Mouse (Mus musculus) adrenal gland, postnatal 36 days (tissue): Measurements from ENCODE around the gene Cep350. TPM values are rescaled to one million over a fixed set of nuclear protein-coding genes. Genes with fewer than 3 reads are reported as not detected.

Source experiments
- DNase-seq, 2 experiments: peaks; one replicate each; pipeline ENCODE4 v3.0.0; 2021; ENCODE audit warnings: mixed read lengths in 1 of 2
- total RNA-seq, 2 experiments: library from RNA; stranded (reverse); gene quantifications; 2 replicates each; pipeline ENCODE4 v1.2.3; 2021

The Cep350 gene
- total RNA-seq, 2 experiments from 2014 or later, result 32.3 to 36.0 TPM

DNA sequence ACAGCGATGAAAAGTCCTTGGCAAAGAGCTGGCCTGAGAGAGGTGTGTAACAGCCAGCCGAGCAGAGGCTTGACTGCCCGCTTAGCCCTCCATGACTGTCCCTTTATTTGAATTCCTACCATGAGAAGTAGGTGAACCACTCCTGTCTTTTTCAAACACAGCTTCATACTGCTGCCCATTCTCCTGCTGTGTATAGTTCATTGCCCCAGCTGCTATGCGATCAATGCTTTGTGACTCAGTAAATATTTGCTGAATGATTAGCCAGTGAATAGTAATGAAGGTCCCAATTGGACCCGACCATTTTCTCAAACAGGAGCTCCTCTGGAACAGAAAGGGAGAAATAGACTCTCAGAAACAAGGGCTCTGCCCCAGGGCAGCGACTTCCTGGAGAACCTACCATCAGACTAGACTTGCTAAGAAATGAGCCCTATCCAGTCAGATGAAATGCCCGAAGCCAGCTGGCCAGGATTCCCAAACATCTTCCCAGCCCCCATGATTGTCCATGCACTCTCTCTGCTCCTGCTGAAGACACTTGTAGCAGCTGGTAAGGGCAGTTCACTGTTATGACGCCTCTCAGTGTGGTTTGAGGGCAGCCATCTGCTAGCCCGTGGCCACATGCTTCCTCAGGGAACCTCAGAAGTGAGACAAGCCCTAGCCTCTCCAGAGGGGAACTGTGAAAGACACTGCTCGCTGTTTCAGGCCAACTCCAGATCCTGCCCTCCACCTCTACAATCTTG is 163.2 kb downstream of the Cep350 start:
- no peak for DNase-seq

DNA sequence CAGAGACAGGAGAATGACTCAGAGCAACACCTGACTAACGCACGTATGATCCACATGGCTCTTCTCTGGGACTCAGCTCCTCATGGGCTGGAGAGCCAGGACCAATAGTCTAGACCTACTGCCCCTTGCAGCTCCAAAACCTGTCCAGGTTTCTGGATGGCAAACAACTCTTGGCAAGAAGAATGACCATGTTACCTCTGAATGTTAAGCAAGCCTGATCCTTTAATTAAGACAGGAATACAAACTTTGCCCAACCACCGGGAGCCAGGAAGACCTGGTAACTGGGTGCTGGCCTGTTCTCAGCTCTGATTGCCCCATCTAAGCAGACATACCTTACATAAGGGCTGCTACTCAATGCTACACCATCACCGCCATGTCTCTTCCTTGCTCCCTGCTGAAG is 164.8 kb downstream of the Cep350 start:
- no peak for DNase-seq

DNA sequence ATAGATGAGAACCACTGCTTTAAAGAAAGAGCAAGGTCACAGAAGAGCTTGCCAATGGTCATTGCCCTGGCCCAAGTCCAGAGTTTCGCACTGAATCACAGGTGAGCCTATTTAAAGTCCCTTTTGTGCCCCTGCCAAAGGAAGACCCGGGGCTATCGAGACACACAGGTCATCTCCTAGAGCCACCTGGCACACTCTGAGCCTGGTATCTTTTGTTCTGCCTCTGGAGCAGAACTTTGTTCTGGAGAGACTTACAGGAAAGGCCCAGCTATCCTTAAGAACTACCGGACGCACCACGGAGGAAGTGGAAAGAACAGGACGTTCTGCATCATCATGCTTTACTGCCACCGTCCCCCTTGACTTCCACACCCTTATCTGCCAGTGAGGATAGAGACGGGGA is 167.4 kb downstream of the Cep350 start:
- peak; percentile 41 to 55 for DNase-seq

DNA sequence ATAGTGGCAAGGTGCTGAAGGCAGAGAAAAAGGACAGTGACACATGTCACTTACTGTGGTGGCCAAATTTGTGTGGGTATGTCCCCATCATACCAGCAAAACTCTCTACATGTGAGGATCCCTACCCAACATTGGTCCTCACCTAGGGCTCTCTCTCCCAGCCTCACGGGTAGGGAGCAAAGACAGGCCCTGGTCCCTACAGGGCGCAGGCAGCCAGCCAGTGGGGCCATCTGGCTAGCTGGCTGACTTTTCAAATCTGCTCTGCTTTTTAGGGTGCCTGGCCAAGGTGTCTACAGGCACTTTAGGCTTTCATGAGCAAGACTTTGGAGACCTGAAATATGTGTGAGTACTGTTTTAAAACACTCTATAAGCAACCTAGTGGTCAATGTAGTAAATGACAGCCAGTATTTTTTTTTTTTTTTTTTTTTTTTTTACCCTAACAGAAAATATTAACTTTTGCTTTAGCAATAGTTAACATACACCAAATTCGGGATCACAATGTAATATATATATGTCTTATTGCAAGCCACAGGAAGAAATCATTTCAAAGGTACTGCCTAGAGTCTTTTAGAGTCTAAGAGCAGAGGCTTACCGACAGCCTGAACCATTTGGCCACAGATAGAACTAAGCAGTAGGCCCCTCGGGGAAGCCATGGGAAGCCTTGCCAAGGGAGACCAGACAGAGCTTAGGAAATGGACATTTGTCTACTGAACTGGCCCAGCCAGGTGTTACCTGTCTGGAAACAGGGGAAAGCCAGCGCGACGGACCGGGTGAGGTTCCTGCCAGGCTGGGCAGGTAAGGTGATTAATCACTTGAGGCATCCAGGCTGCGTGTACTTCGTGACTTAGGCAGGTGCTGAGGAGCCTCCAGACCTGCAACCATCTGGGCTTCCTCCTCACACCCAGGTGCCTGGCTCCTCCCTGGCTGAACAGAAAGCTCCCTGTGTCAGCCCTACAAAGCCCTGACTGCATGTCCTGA is 171.8 kb downstream of the Cep350 start:
- DNase-seq, result no peak

DNA sequence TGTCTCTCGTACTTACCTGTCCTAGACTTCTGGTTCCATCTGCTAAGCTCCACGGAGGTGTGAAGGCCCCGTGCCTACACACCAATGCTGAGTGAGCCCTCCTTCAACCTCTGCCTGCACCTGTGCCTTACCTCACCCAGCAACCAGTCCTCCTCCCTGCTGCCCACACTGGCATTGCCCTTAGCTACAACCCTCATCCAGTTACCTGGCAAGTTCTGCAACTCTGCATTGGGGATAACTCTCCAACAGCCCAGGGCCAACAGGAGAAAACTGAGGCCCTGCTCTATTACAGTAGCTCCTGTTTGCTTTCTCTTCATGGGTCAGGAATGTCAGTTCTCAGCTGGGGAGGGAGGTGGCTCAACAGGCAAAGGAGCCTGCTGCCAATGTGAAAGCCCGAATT is 175.1 kb downstream of the Cep350 start:
- DNase-seq, result no peak

DNA sequence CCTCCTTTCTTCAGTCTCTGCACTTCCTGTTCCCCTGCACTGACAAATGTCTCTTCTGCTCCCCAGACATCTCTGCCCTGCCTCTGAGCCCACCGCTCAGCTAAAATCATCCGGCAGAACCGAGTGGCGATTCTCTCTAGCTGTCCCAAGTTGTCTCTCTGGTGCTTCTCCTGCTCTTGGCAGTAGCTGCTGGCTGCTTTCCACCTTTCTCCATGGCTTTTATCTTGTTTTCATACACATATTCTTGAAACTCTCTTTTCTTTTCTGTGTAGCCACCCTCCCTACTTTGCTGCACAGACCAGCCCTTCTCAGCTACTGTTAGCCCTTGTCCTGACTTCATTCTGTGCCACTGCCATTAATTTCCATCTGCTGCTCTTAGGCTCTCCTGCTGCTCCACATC is 175.6 kb downstream of the Cep350 start:
- no peak for DNase-seq

DNA sequence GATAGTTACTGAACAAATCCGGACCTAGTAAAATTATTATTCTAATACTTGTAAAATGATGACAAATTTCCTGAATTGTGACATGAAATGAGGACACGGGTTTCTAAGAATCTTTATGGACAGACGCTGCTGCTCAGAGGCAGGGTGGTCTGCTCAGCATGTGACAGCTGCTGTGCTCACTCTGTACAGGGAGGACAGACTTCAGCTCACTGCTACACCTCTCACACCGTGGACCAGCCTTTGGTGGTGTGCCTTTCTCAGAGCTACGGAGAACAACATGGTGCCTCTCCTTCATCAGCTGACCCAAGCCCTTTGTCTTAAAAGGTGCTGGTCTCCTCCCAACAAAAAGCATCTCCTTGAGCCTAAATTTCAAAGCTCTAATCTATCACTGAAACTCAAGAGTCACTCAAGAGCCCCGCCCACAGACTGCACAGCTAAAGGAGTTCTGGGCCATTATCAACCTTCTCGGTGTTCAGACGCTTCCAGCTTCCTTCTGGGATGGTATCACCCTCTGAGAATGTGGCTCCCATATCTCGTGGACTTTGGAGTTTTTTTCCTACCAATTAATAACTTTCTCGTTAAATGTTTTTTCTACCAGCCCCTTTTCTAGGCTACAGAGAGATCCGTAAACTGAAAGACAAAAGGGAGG is 176.2 kb downstream of the Cep350 start:
- DNase-seq, result no peak

DNA sequence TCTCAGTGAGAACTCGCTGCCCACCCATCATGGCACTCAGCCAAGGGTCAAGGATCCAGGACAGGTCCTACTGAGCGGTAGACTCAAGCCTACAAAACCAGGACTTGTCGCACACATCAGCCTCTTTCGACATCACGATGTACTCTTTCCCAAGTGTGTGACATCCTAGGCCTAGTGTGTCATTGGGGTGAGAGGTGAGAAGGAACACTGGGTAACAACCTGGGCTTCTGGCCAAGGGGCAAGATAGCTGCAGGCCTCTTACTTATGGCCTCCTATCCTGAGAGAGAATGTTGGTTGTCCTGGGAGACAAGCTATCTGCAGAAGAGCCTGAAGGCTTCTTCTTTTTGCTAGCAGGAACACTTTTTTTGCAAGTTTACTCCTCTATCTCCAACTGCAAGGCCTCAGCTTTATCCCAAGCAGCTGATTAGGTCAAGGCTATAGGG is 177.2 kb downstream of the Cep350 start:
- DNase-seq, result peak; percentile 69 to 78

Other genes starting within 250 kb of the Cep350 start
- not detected for gene Lhx4, start 221.6 kb downstream of the Cep350 start, total RNA-seq
- gene Qsox1, start 160.4 kb downstream of the Cep350 start, total RNA-seq, result 10 to 100 TPM; 55.1 to 60.9 TPM
- gene Tor1aip2, start 62.1 kb upstream of the Cep350 start, total RNA-seq, result 100 to 1,000 TPM; 124 to 146 TPM
- gene Tor1aip1, start 63.2 kb upstream of the Cep350 start, total RNA-seq, result 100 to 1,000 TPM in 1 of 2 experiments, 10 to 100 TPM in 1; 98.4 to 125 TPM
- gene Fam163a, start 231.8 kb upstream of the Cep350 start, total RNA-seq, result 1 to 10 TPM; 9.3 to 9.6 TPM